Mouse (Mus musculus) forebrain, embryonic 11.5 days (tissue): ENCODE measurements around the gene Nod1. TPM values are rescaled to one million over a fixed set of nuclear protein-coding genes. Genes with fewer than 3 reads are reported as not detected.

Experiments used
- ATAC-seq: fragments of 200-750 bp; cut with Nextera tagmentation; replicated peaks from 2 replicates; pipeline ENCODE4 v1.8.0; 2017; ENCODE audit warnings: moderate TSS enrichment; ENCODE audit not compliant: low FRiP score
- DNase-seq: peaks from one replicate; pipeline ENCODE4 v3.0.0-alpha.2; 2017; ENCODE audit warnings: low spot score
- H3K27ac ChIP-seq: fragments of 300-500 bp; sonication (generic); 2 replicates; pipeline ENCODE4 v1.5.1; 2014; ENCODE audit warnings: low read depth, low read length
- H3K27me3 ChIP-seq: fragments of 300-500 bp; sonication (generic); 2 replicates; pipeline ENCODE4 v1.6.1; 2014; ENCODE audit warnings: mild to moderate bottlenecking, low read length, mixed read lengths; ENCODE audit not compliant: control insufficient read depth, insufficient read depth
- H3K36me3 ChIP-seq: fragments of 300-500 bp; sonication (generic); 2 replicates; pipeline ENCODE4 v1.6.1; 2014; ENCODE audit warnings: mild to moderate bottlenecking, low read length, moderate library complexity, mixed read lengths; ENCODE audit not compliant: control insufficient read depth, insufficient read depth
- H3K4me1 ChIP-seq: fragments of 300-500 bp; sonication (generic); replicated peaks from 2 replicates; pipeline ENCODE4 v1.6.1; 2014; ENCODE audit warnings: low read length, mixed read lengths; ENCODE audit not compliant: control insufficient read depth, insufficient read depth
- H3K4me2 ChIP-seq: fragments of 300-500 bp; sonication (generic); 2 replicates; pipeline ENCODE4 v1.6.1; 2014; ENCODE audit warnings: low read depth, mild to moderate bottlenecking, low read length, moderate library complexity, mixed read lengths; ENCODE audit not compliant: severe bottlenecking
- H3K4me3 ChIP-seq: fragments of 300-500 bp; sonication (generic); 2 replicates; pipeline ENCODE4 v1.5.1; 2014; ENCODE audit warnings: low read depth, low read length
- H3K9ac ChIP-seq: fragments of 300-500 bp; sonication (generic); 2 replicates; pipeline ENCODE4 v1.6.1; 2014; ENCODE audit warnings: low read length
- H3K9me3 ChIP-seq: fragments of 300-500 bp; sonication (generic); 2 replicates; pipeline ENCODE4 v1.6.1; 2016; ENCODE audit warnings: low read length, mixed read lengths; ENCODE audit not compliant: control insufficient read depth
- WGBS: fragments of 180-500 bp; shearing (Covaris S2); extraction: QIAGEN DNeasy Blood & Tissue Kit; methylation state at CpG from one replicate; pipeline ENCODE4 v1.1.7; 2014; 5-methylcytosine and 5-hydroxymethylcytosine counted together
- polyA plus RNA-seq: library from polyadenylated mRNA; unstranded; fragments of >200 nt; fragmentation: Nextera tagmentation; extraction: Ambion mirVana; gene quantifications from 2 replicates; pipeline ENCODE4 v1.2.1, GENCODE M21; 2014

The Nod1 gene
- polyA plus RNA-seq, 1 experiment from 2014 or later, result 2.0 TPM

GRCm38 (mm10) chr6:54916163-54916562, 56.2 kb downstream of the Nod1 start:
- no peaks in the 10 kb centered on the region for H3K9me3 ChIP-seq
- no peak overlapping the region for H3K4me2 ChIP-seq
- WGBS, result 76% methylated on average over 4 of the region's 4 CpGs
- no peak overlapping the region for H3K27ac ChIP-seq
- ATAC-seq, result no peak
- no peak overlapping the region for H3K4me3 ChIP-seq
- H3K9ac ChIP-seq, result no peak overlapping the region
- H3K36me3 ChIP-seq, result no peaks in the 10 kb centered on the region
- no peaks in the 10 kb centered on the region for H3K4me1 ChIP-seq
- no peak for DNase-seq
- no peaks in the 10 kb centered on the region for H3K27me3 ChIP-seq

DNA sequence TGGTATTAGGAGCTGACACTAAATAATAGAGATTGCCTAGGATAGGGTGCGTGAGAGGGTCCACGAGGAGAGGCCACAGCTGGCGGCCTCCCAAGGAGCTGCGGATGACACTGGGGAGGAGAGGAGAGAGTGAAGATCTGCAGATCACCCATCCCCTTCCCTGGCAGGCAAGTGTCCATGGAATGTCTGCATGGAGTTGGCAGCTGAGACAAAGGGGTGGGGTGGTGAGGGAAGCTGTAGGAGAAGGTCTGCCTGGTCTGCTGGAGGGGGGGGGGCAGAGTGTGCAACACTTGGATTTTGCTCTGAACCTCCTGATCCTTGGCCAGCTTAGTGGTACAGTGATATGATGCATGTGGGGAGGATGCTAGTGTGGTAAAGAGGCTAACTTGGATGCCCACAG, 57.4 kb downstream of the Nod1 start:
- ATAC-seq, result no peak
- no peaks in the 10 kb centered on the region for H3K27me3 ChIP-seq

GRCm38 (mm10) chr6:54906053-54907040, 66.1 kb downstream of the Nod1 start:
- Histone ChIP-seq H3K9ac (no peak overlapping the region), H3K36me3 (no peaks in the 10 kb centered on the region), H3K27me3 (no peaks in the 10 kb centered on the region), H3K4me2 (no peak overlapping the region), H3K4me1 (no peaks in the 10 kb centered on the region), H3K9me3 (no peaks in the 10 kb centered on the region), H3K4me3 (no peak overlapping the region), H3K27ac (no peak overlapping the region)
- DNase-seq (no peak), ATAC-seq (no peak)
- WGBS, result 89% methylated on average over 10 of the region's 10 CpGs

More for the DNA sequence above, 57.4 kb downstream of the Nod1 start:
- Histone ChIP-seq H3K4me3 (no peak overlapping the region), H3K4me2 (no peak overlapping the region), H3K9me3 (no peaks in the 10 kb centered on the region), H3K4me1 (no peaks in the 10 kb centered on the region), H3K9ac (no peak overlapping the region), H3K36me3 (no peaks in the 10 kb centered on the region), H3K27ac (no peak overlapping the region)
- 93% methylated on average over 4 of the region's 4 CpGs for WGBS
- no peak for DNase-seq

DNA sequence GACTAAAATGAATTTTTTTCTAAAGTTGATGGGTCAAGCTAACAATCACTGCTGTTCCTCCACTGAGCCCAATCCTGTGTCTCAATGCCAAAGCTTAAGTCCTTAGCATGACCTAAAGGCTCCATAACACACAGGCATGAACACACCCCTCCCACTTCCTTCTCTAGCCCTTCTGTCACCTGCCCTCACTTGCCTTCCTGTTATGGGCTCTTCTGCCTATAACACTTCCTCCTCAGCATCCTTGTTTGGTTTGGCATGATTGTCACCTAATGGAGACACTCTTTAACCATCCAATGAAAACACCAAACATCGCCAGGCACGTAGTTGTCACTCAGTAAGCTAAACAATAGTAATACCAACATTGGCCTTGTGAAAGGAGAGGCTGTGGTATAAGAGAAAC, 69.9 kb downstream of the Nod1 start:
- H3K4me1 ChIP-seq, result no peaks in the 10 kb centered on the region
- WGBS, result 91% methylated on average over 2 of the region's 2 CpGs
- H3K36me3 ChIP-seq, result no peaks in the 10 kb centered on the region
- no peaks in the 10 kb centered on the region for H3K27me3 ChIP-seq
- H3K4me2 ChIP-seq, result no peak overlapping the region
- no peak overlapping the region for H3K4me3 ChIP-seq
- H3K9me3 ChIP-seq, result no peaks in the 10 kb centered on the region
- DNase-seq, result no peak
- H3K27ac ChIP-seq, result no peak overlapping the region
- no peak for ATAC-seq
- no peak overlapping the region for H3K9ac ChIP-seq

DNA sequence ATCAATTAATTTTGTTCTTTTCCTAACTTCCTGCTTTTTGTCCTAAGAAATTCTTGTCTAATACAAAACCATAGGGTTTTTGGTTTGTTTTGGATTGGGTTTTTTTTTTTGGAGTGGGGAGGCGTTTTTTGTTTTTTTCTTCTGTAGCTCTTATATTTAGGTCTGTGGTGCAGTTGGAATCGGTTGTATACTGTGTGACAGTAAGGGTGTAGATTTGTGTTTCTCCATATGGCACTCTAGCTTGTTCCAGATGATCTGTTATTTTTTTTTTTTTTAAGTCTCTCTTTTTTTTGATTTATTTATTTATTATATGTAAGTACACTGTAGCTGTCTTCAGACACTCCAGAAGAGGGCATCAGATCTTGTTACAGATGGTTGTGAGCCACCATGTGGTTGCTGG, 72.2 kb downstream of the Nod1 start:
- H3K27me3 ChIP-seq, result no peaks in the 10 kb centered on the region
- H3K4me3 ChIP-seq, result no peak overlapping the region
- H3K9me3 ChIP-seq, result no peaks in the 10 kb centered on the region
- ATAC-seq (no peak), DNase-seq (no peak)
- no peaks in the 10 kb centered on the region for H3K36me3 ChIP-seq
- no peaks in the 10 kb centered on the region for H3K4me1 ChIP-seq
- H3K27ac ChIP-seq, result no peak overlapping the region
- H3K4me2 ChIP-seq, result no peak overlapping the region
- H3K9ac ChIP-seq, result no peak overlapping the region
- 93% methylated on average over 2 of the region's 2 CpGs for WGBS

GRCm38 (mm10) chr6:54891384-54891783, 81.0 kb downstream of the Nod1 start:
- ATAC-seq, result no peak
- Histone ChIP-seq H3K27ac (no peak overlapping the region), H3K9ac (no peak overlapping the region), H3K36me3 (no peaks in the 10 kb centered on the region), H3K9me3 (no peaks in the 10 kb centered on the region), H3K4me1 (peaks cover 3% of the 10 kb centered on the region; the same call in 1 of the 2 replicates), H3K4me3 (no peak overlapping the region), H3K4me2 (no peak overlapping the region), H3K27me3 (no peaks in the 10 kb centered on the region)
- 93% methylated on average over 3 of the region's 3 CpGs for WGBS
- no peak for DNase-seq

GRCm38 (mm10) chr6:54890221-54890620, 82.2 kb downstream of the Nod1 start:
- H3K4me1 ChIP-seq, result peaks cover 3% of the 10 kb centered on the region; the same call in 1 of the 2 replicates

DNA sequence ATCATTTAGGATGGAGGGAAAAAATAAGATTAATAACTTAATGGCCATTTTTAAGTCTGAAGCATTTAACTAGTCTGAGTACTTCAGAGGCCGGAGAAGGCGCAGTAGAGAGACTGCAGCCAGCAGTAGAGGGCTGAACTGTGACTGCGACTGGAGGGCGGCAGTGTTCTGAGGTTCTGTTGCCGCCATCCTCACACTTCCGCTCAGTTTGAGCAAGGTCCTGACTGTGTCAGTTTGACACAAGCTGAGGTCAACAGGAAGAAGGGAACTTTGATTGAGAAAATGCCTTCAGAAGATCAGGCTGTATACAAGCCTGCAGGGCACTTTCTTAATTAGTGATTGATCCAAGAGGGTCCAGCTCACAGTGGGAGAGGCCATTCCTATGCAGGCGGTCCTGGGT, 86.2 kb downstream of the Nod1 start:
- Histone ChIP-seq H3K27ac (no peak overlapping the region), H3K4me1 (peaks cover 3% of the 10 kb centered on the region; the same call in 1 of the 2 replicates), H3K4me3 (no peak overlapping the region), H3K9me3 (no peaks in the 10 kb centered on the region), H3K27me3 (no peaks in the 10 kb centered on the region), H3K9ac (no peak overlapping the region), H3K4me2 (no peak overlapping the region), H3K36me3 (no peaks in the 10 kb centered on the region)
- 49% methylated on average over 7 of the region's 7 CpGs for WGBS
- DNase-seq, result no peak
- ATAC-seq, result no peak

More at GRCm38 (mm10) chr6:54890221-54890620, 82.2 kb downstream of the Nod1 start:
- 34% methylated on average over 9 of the region's 9 CpGs for WGBS
- Histone ChIP-seq H3K9me3 (no peaks in the 10 kb centered on the region), H3K27ac (no peak overlapping the region), H3K27me3 (no peaks in the 10 kb centered on the region), H3K36me3 (no peaks in the 10 kb centered on the region), H3K4me3 (no peak overlapping the region), H3K9ac (no peak overlapping the region), H3K4me2 (no peak overlapping the region)
- DNase-seq (no peak), ATAC-seq (no peak)

DNA sequence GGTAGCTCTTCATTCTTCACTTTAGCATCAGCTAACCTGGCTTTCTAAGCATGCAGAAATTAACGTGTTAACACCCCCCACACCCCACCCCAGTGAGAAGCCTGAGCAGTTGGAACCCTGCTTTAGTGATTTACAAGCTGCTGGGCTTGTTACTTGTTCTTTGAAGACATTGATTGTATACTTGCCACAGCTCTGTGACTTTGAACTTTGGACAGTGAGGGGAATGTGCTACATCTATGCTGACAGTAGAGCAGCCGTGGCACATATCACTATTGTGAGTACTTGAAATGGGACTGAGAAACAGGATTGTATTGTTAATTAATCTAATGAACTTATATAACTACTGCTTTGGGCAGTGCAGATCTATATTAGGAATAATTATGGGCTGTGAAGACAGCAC, 89.0 kb downstream of the Nod1 start:
- no peaks in the 10 kb centered on the region for H3K36me3 ChIP-seq
- H3K4me1 ChIP-seq, result no peaks in the 10 kb centered on the region
- no peak for ATAC-seq
- H3K9ac ChIP-seq, result no peak overlapping the region
- H3K27me3 ChIP-seq, result no peaks in the 10 kb centered on the region
- DNase-seq, result no peak
- H3K4me2 ChIP-seq, result no peak overlapping the region
- no peaks in the 10 kb centered on the region for H3K9me3 ChIP-seq
- no peak overlapping the region for H3K4me3 ChIP-seq
- H3K27ac ChIP-seq, result no peak overlapping the region
- 86% methylated on average over 2 of the region's 2 CpGs for WGBS
